Mouse (Mus musculus) hindbrain, embryonic 10.5 days (tissue): ENCODE measurements around the gene F2rl2. TPM values are rescaled to one million over a fixed set of nuclear protein-coding genes. Genes with fewer than 3 reads are reported as not detected.

Experiments
- DNase-seq: peaks from one replicate; pipeline ENCODE4 v3.0.0-alpha.2; 2017; ENCODE audit warnings: low spot score
- H3K27ac ChIP-seq: fragments of 300-500 bp; sonication (generic); 2 replicates; pipeline ENCODE4 v1.5.1; 2016; ENCODE audit warnings: mild to moderate bottlenecking, moderate library complexity
- H3K27me3 ChIP-seq: fragments of 300-500 bp; sonication (generic); 2 replicates; pipeline ENCODE4 v1.6.1; 2016; ENCODE audit warnings: mild to moderate bottlenecking; ENCODE audit not compliant: poor library complexity, insufficient read depth, severe bottlenecking
- H3K36me3 ChIP-seq: fragments of 300-500 bp; sonication (generic); 2 replicates; pipeline ENCODE4 v1.6.1; 2016; ENCODE audit warnings: mild to moderate bottlenecking, moderate library complexity
- H3K4me1 ChIP-seq: fragments of 300-500 bp; sonication (generic); replicated peaks from 2 replicates; pipeline ENCODE4 v1.6.1; 2016; ENCODE audit warnings: mild to moderate bottlenecking
- H3K4me3 ChIP-seq: fragments of 300-500 bp; sonication (generic); 2 replicates; pipeline ENCODE4 v1.5.1; 2016; ENCODE audit warnings: mild to moderate bottlenecking, moderate library complexity
- H3K9me3 ChIP-seq: fragments of 300-500 bp; sonication (generic); 2 replicates; pipeline ENCODE4 v1.6.1; 2016; ENCODE audit warnings: mild to moderate bottlenecking, moderate library complexity
- WGBS: fragments of 180-500 bp; shearing (Covaris S2); methylation state at CpG from one replicate; pipeline ENCODE4 v1.1.7; 2016; 5-methylcytosine and 5-hydroxymethylcytosine counted together
- polyA plus RNA-seq: library from polyadenylated mRNA; unstranded; fragments of >200 nt; fragmentation: Nextera tagmentation; extraction: Ambion mirVana; gene quantifications from 2 replicates; pipeline ENCODE4 v1.2.1, GENCODE M21; 2016

F2rl2 gene
- polyA plus RNA-seq, 1 experiment from 2014 or later: 1.7 TPM

GRCm38 (mm10) chr13:95712570-95713268 lies 16.1 kb downstream of the F2rl2 start:
- DNase-seq: no peak
- H3K4me3 ChIP-seq: no peak overlapping the region
- H3K27ac ChIP-seq: no peak overlapping the region
- H3K36me3 ChIP-seq: peaks cover 17% of the 10 kb centered on the region
- H3K9me3 ChIP-seq: no peaks in the 10 kb centered on the region
- H3K4me1 ChIP-seq: no peaks in the 10 kb centered on the region
- 93% methylated on average over 9 of the region's 9 CpGs for WGBS
- H3K27me3 ChIP-seq: no peaks in the 10 kb centered on the region

- Histone ChIP-seq H3K4me3 (no peak overlapping the region), H3K27ac (no peak overlapping the region), H3K4me1 (peaks cover under 1% of the 10 kb centered on the region), H3K9me3 (no peaks in the 10 kb centered on the region), H3K36me3 (peaks cover 19% of the 10 kb centered on the region), H3K27me3 (no peaks in the 10 kb centered on the region)
- WGBS: 71% methylated on average over 3 of the region's 3 CpGs
- DNase-seq: no peak
These were observed 17.8 kb downstream of the F2rl2 start for GRCm38 (mm10) chr13:95714271-95714975.

- peaks cover 6% of the 10 kb centered on the region for H3K4me1 ChIP-seq
- DNase-seq: no peak
- no peak overlapping the region for H3K27ac ChIP-seq
- no peaks in the 10 kb centered on the region for H3K27me3 ChIP-seq
- H3K4me3 ChIP-seq: no peak overlapping the region
- 84% methylated on average over 4 of the region's 4 CpGs for WGBS
- no peaks in the 10 kb centered on the region for H3K9me3 ChIP-seq
- H3K36me3 ChIP-seq: peaks cover 23% of the 10 kb centered on the region
These were observed 18.7 kb downstream of the F2rl2 start for GRCm38 (mm10) chr13:95715356-95715755.

- H3K27me3 ChIP-seq: no peaks in the 10 kb centered on the region
- peaks cover 6% of the 10 kb centered on the region for H3K4me1 ChIP-seq
- H3K27ac ChIP-seq: peak overlapping the region; percentile 40
- H3K4me3 ChIP-seq: peak overlapping the region; percentile 24; the same call in 1 of the 2 replicates
- WGBS: 57% methylated on average over 14 of the region's 14 CpGs
- no peaks in the 10 kb centered on the region for H3K9me3 ChIP-seq
- H3K36me3 ChIP-seq: peaks cover 41% of the 10 kb centered on the region
- peak; percentile 68 for DNase-seq
These were observed 22.9 kb downstream of the F2rl2 start for GRCm38 (mm10) chr13:95719320-95720232.

GRCm38 (mm10) chr13:95730491-95730890 lies 33.8 kb downstream of the F2rl2 start:
- no peaks in the 10 kb centered on the region for H3K27me3 ChIP-seq
- no peaks in the 10 kb centered on the region for H3K9me3 ChIP-seq
- 92% methylated on average over 4 of the region's 4 CpGs for WGBS
- no peak overlapping the region for H3K27ac ChIP-seq
- peaks cover 53% of the 10 kb centered on the region; the same call in 1 of the 2 replicates for H3K36me3 ChIP-seq
- no peak overlapping the region for H3K4me3 ChIP-seq
- H3K4me1 ChIP-seq: no peaks in the 10 kb centered on the region
- DNase-seq: no peak

GRCm38 (mm10) chr13:95739651-95740050 lies 43.0 kb downstream of the F2rl2 start:
- 84% methylated on average over 5 of the region's 5 CpGs for WGBS
- Histone ChIP-seq H3K27ac (no peak overlapping the region), H3K36me3 (peaks cover 3% of the 10 kb centered on the region; the same call in 1 of the 2 replicates), H3K9me3 (no peaks in the 10 kb centered on the region), H3K27me3 (no peaks in the 10 kb centered on the region), H3K4me3 (no peak overlapping the region), H3K4me1 (no peaks in the 10 kb centered on the region; the same call in 1 of the 2 replicates)
- no peak for DNase-seq

GRCm38 (mm10) chr13:95741813-95742689 lies 45.4 kb downstream of the F2rl2 start:
- DNase-seq: no peak
- Histone ChIP-seq H3K27ac (no peak overlapping the region), H3K27me3 (no peaks in the 10 kb centered on the region), H3K36me3 (peaks cover 10% of the 10 kb centered on the region; the same call in 1 of the 2 replicates), H3K4me1 (no peaks in the 10 kb centered on the region; the same call in 1 of the 2 replicates), H3K4me3 (no peak overlapping the region), H3K9me3 (no peaks in the 10 kb centered on the region)
- 95% methylated on average over 11 of the region's 11 CpGs for WGBS

GRCm38 (mm10) chr13:95742881-95743466 lies 46.3 kb downstream of the F2rl2 start:
- H3K36me3 ChIP-seq: peaks cover 10% of the 10 kb centered on the region; the same call in 1 of the 2 replicates
- DNase-seq: no peak
- no peaks in the 10 kb centered on the region for H3K27me3 ChIP-seq
- no peaks in the 10 kb centered on the region for H3K9me3 ChIP-seq
- H3K4me1 ChIP-seq: no peaks in the 10 kb centered on the region; the same call in 1 of the 2 replicates
- H3K4me3 ChIP-seq: no peak overlapping the region
- H3K27ac ChIP-seq: no peak overlapping the region
- 90% methylated on average over 9 of the region's 9 CpGs for WGBS

- WGBS: 91% methylated on average over 4 of the region's 4 CpGs
These were observed 48.8 kb downstream of the F2rl2 start for GRCm38 (mm10) chr13:95745451-95745850.

GRCm38 (mm10) chr13:95746509-95746908 lies 49.9 kb downstream of the F2rl2 start:
- H3K27ac ChIP-seq: no peak overlapping the region
- H3K36me3 ChIP-seq: peaks cover 17% of the 10 kb centered on the region
- no peaks in the 10 kb centered on the region for H3K9me3 ChIP-seq
- H3K4me3 ChIP-seq: no peak overlapping the region
- H3K4me1 ChIP-seq: no peaks in the 10 kb centered on the region; the same call in 1 of the 2 replicates
- WGBS: 14% methylated on average over 6 of the region's 6 CpGs
- no peaks in the 10 kb centered on the region for H3K27me3 ChIP-seq
- DNase-seq: peak; percentile 66

More at GRCm38 (mm10) chr13:95745451-95745850, 48.8 kb downstream of the F2rl2 start:
- H3K4me1 ChIP-seq: no peaks in the 10 kb centered on the region; the same call in 1 of the 2 replicates
- no peak for DNase-seq
- no peak overlapping the region for H3K4me3 ChIP-seq
- no peaks in the 10 kb centered on the region for H3K27me3 ChIP-seq
- no peak overlapping the region for H3K27ac ChIP-seq
- no peaks in the 10 kb centered on the region for H3K9me3 ChIP-seq
- peaks cover 17% of the 10 kb centered on the region for H3K36me3 ChIP-seq

GRCm38 (mm10) chr13:95747101-95747500 lies 50.4 kb downstream of the F2rl2 start:
- 84% methylated on average over 7 of the region's 7 CpGs for WGBS
- no peaks in the 10 kb centered on the region for H3K9me3 ChIP-seq
- peaks cover 17% of the 10 kb centered on the region for H3K36me3 ChIP-seq
- DNase-seq: no peak
- no peak overlapping the region for H3K4me3 ChIP-seq
- no peaks in the 10 kb centered on the region for H3K27me3 ChIP-seq
- no peaks in the 10 kb centered on the region; the same call in 1 of the 2 replicates for H3K4me1 ChIP-seq
- no peak overlapping the region for H3K27ac ChIP-seq
